Mouse (Mus musculus) intestine, postnatal 0 days (tissue): ENCODE results near the gene Gm10663. TPM values are rescaled to one million over a fixed set of nuclear protein-coding genes. Genes with fewer than 3 reads are reported as not detected.

Source experiments
- ATAC-seq: fragments of 200-750 bp; cut with Nextera tagmentation; 2 replicates; pipeline ENCODE4 v1.8.0; 2017; ENCODE audit warnings: mild to moderate bottlenecking, moderate TSS enrichment, moderate library complexity
- H3K27ac ChIP-seq: fragments of 300-500 bp; sonication (generic); 2 replicates; pipeline ENCODE4 v1.5.1; 2014; ENCODE audit warnings: mild to moderate bottlenecking, low read depth, low read length, moderate library complexity
- H3K27me3 ChIP-seq: fragments of 300-500 bp; sonication (generic); replicated peaks from 2 replicates; pipeline ENCODE4 v1.6.1; 2014; ENCODE audit warnings: low read length, mixed read lengths; ENCODE audit not compliant: control insufficient read depth, insufficient read depth
- H3K36me3 ChIP-seq: fragments of 300-500 bp; sonication (generic); 2 replicates; pipeline ENCODE4 v1.6.1; 2014; ENCODE audit warnings: mild to moderate bottlenecking, moderate library complexity; ENCODE audit not compliant: control insufficient read depth, insufficient read depth
- H3K4me1 ChIP-seq: fragments of 300-500 bp; sonication (generic); replicated peaks from 2 replicates; pipeline ENCODE4 v1.6.1; 2014; ENCODE audit warnings: antibody characterized with exemption, low read length, mixed read lengths; ENCODE audit not compliant: control insufficient read depth, insufficient read depth
- H3K4me2 ChIP-seq: fragments of 300-500 bp; sonication (generic); replicated peaks from 2 replicates; pipeline ENCODE4 v1.6.1; 2014; ENCODE audit warnings: low read depth, mild to moderate bottlenecking, moderate library complexity
- H3K4me3 ChIP-seq: fragments of 300-500 bp; sonication (generic); 2 replicates; pipeline ENCODE4 v1.5.1; 2014; ENCODE audit warnings: low read depth, low read length
- H3K9ac ChIP-seq: fragments of 300-500 bp; sonication (generic); 2 replicates; pipeline ENCODE4 v1.6.1; 2014; ENCODE audit warnings: mild to moderate bottlenecking, low read depth, low read length
- H3K9me3 ChIP-seq: fragments of 300-500 bp; sonication (generic); 2 replicates; pipeline ENCODE4 v1.6.1; 2016; ENCODE audit warnings: mixed run types; ENCODE audit not compliant: control insufficient read depth
- CTCF ChIP-seq: sonication (generic); IDR thresholded peaks from 2 replicates; pipeline ENCODE4 v1.5.1; 2016; ENCODE audit warnings: low read depth, mild to moderate bottlenecking, control low read depth, antibody characterized with exemption, moderate library complexity
- WGBS: fragments of 180-500 bp; shearing (Covaris S2); extraction: QIAGEN DNeasy Blood & Tissue Kit; methylation state at CpG from one replicate; pipeline ENCODE4 v1.1.7; 2014; 5-methylcytosine and 5-hydroxymethylcytosine counted together
- microRNA-seq: library from miRNA; unstranded; fragments of <30 nt; microRNA quantifications from one replicate; pipeline ENCODE4, GENCODE M21; 2016
- polyA plus RNA-seq: library from polyadenylated mRNA; unstranded; fragments of >200 nt; fragmentation: Nextera tagmentation; extraction: Ambion mirVana; gene quantifications from 2 replicates; pipeline ENCODE4 v1.2.1, GENCODE M21; 2015

Gm10663 gene
- polyA plus RNA-seq, 1 experiment from 2014 or later, result not detected

GRCm38 (mm10) chr8:65110285-65110691 lies 35.5 kb downstream of the Gm10663 start:
- no peak overlapping the region for H3K9ac ChIP-seq
- H3K36me3 ChIP-seq, result no peaks in the 10 kb centered on the region
- no peak overlapping the region for H3K4me2 ChIP-seq
- H3K27ac ChIP-seq, result no peak overlapping the region
- H3K27me3 ChIP-seq, result no peaks in the 10 kb centered on the region
- peak; percentile 93 for TF ChIP-seq CTCF
- H3K9me3 ChIP-seq, result no peaks in the 10 kb centered on the region
- H3K4me3 ChIP-seq, result no peak overlapping the region
- peak; percentile 33; the same call in 1 of the 2 replicates for ATAC-seq
- H3K4me1 ChIP-seq, result no peaks in the 10 kb centered on the region
- 42% methylated on average over 5 of the region's 5 CpGs for WGBS

DNA sequence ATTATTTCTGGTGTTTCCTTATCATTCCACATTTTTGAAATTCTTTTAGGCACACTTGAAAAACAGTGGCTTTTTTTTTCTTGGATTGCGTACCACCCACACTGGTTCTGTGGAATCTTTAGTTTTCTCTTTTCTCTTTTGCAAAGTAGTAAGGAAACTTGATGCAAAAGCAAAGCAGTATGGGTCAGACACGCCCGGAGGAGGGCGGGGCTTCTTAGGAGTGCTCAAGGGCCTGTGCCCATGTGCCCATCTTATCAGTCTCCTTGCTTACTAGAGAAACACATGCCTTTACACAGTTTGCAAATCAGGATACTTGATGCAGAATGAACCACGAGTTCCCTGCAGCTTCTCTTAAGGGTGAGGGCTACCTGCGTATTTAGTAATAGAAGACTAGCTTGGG lies 37.3 kb downstream of the Gm10663 start:
- no peak for TF ChIP-seq CTCF
- 66% methylated on average over 6 of the region's 6 CpGs for WGBS

DNA sequence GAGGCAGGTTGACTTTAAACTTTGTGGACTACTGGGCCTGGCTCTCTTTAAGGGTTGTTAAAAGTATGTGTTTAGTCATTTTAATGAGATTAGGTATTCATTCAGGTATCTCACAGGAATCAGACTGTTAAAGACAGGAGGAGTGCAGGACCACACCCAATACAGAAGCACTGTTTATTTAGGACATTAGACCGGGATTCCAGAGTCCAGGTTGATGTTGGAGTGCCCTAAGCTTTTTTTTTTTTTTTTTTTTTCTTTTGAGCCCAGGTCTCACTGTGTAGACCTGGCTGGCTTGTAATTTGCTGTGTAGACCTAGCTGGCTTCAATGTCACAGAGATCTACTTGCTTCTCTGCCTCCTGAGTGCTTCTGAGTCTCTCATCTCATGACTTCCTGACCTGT lies 51.2 kb downstream of the Gm10663 start:
- no peak overlapping the region; the same call in 1 of the 2 replicates for H3K4me3 ChIP-seq
- no peak for TF ChIP-seq CTCF
- no peaks in the 10 kb centered on the region for H3K9me3 ChIP-seq
- 40% methylated on average over 1 of the region's 1 CpGs for WGBS
- no peaks in the 10 kb centered on the region for H3K4me1 ChIP-seq
- H3K4me2 ChIP-seq, result peak overlapping the region; percentile 55
- ATAC-seq, result peak; percentile 93
- no peaks in the 10 kb centered on the region for H3K27me3 ChIP-seq
- peak overlapping the region; percentile 76 for H3K27ac ChIP-seq
- H3K36me3 ChIP-seq, result no peaks in the 10 kb centered on the region
- H3K9ac ChIP-seq, result peak overlapping the region; percentile 37; the same call in 1 of the 2 replicates

More for the DNA sequence above, 37.3 kb downstream of the Gm10663 start:
- no peak for ATAC-seq
- Histone ChIP-seq H3K4me1 (no peaks in the 10 kb centered on the region), H3K9me3 (no peaks in the 10 kb centered on the region), H3K27me3 (no peaks in the 10 kb centered on the region), H3K9ac (no peak overlapping the region), H3K36me3 (no peaks in the 10 kb centered on the region), H3K4me3 (no peak overlapping the region), H3K27ac (no peak overlapping the region), H3K4me2 (no peak overlapping the region)

GRCm38 (mm10) chr8:65126454-65126853 lies 51.6 kb downstream of the Gm10663 start:
- Histone ChIP-seq H3K36me3 (no peaks in the 10 kb centered on the region), H3K9ac (peak overlapping the region; percentile 37; the same call in 1 of the 2 replicates), H3K9me3 (no peaks in the 10 kb centered on the region), H3K4me3 (no peak overlapping the region; the same call in 1 of the 2 replicates), H3K4me1 (no peaks in the 10 kb centered on the region), H3K27ac (peak overlapping the region; percentile 76), H3K4me2 (peak overlapping the region; percentile 55), H3K27me3 (no peaks in the 10 kb centered on the region)
- WGBS, result 38% methylated on average over 3 of the region's 3 CpGs
- peak; percentile 92 for ATAC-seq
- no peak for TF ChIP-seq CTCF

Small RNA genes lying within 50 kb of the gene (microRNA-seq; reads per million reads assigned to microRNA genes)
- gene Gm24333, result not detected

Other genes starting within 250 kb of the Gm10663 start
- gene Klhl2, start 225.0 kb upstream of the Gm10663 start, polyA plus RNA-seq, result 9.9 and 10.7 TPM in 2 replicates
- 89.2 and 90.4 TPM in 2 replicates for gene Tmem192, start 127.8 kb upstream of the Gm10663 start, polyA plus RNA-seq
- not detected in 2 replicates for gene Trim75, start 87.2 kb upstream of the Gm10663 start, polyA plus RNA-seq
- 0.05 TPM in 1 of 2 replicates, not detected in the other for gene Trim61, start 56.5 kb upstream of the Gm10663 start, polyA plus RNA-seq
- not detected in 2 replicates for gene Trim60, start 56.4 kb upstream of the Gm10663 start, polyA plus RNA-seq
- gene Apela, start 37.7 kb upstream of the Gm10663 start, polyA plus RNA-seq, result 0.72 and 1.1 TPM in 2 replicates
- gene BC030870, start 54.5 kb downstream of the Gm10663 start, polyA plus RNA-seq, result 39.0 and 41.7 TPM in 2 replicates